Mouse (Mus musculus) liver, embryonic 12.5 days (tissue): ENCODE measurements around the gene Btg2. TPM values are rescaled to one million over a fixed set of nuclear protein-coding genes. Genes with fewer than 3 reads are reported as not detected.

Source experiments
- ATAC-seq: fragments of 200-750 bp; cut with Nextera tagmentation; 2 replicates; pipeline ENCODE4 v1.8.0; 2017; ENCODE audit warnings: moderate number of reproducible peaks, mild to moderate bottlenecking, moderate library complexity
- H3K27ac ChIP-seq: fragments of 300-500 bp; sonication (generic); 2 replicates; pipeline ENCODE4 v1.5.1; 2016; ENCODE audit warnings: mild to moderate bottlenecking
- H3K27me3 ChIP-seq: fragments of 300-500 bp; sonication (generic); replicated peaks from 2 replicates; pipeline ENCODE4 v1.6.1; 2016; ENCODE audit warnings: mild to moderate bottlenecking, moderate library complexity
- H3K36me3 ChIP-seq: fragments of 300-500 bp; sonication (generic); 2 replicates; pipeline ENCODE4 v1.6.1; 2016; ENCODE audit warnings: mild to moderate bottlenecking, moderate library complexity
- H3K4me1 ChIP-seq: fragments of 300-500 bp; sonication (generic); 2 replicates; pipeline ENCODE4 v1.6.1; 2016
- H3K4me2 ChIP-seq: fragments of 300-500 bp; sonication (generic); 2 replicates; pipeline ENCODE4 v1.6.1; 2016; ENCODE audit warnings: mild to moderate bottlenecking, moderate library complexity
- H3K4me3 ChIP-seq: fragments of 300-500 bp; sonication (generic); 2 replicates; pipeline ENCODE4 v1.5.1; 2016; ENCODE audit warnings: mild to moderate bottlenecking, moderate library complexity
- H3K9ac ChIP-seq: fragments of 300-500 bp; sonication (generic); 2 replicates; pipeline ENCODE4 v1.6.1; 2016; ENCODE audit warnings: mild to moderate bottlenecking, moderate library complexity
- H3K9me3 ChIP-seq: fragments of 300-500 bp; sonication (generic); replicated peaks from 2 replicates; pipeline ENCODE4 v1.6.1; 2016; ENCODE audit warnings: mild to moderate bottlenecking, moderate library complexity
- WGBS: fragments of 180-500 bp; shearing (Covaris S2); methylation state at CpG from one replicate; pipeline ENCODE4 v1.1.7; 2016; ENCODE audit not compliant: insufficient replicate concordance; 5-methylcytosine and 5-hydroxymethylcytosine counted together
- polyA plus RNA-seq: library from polyadenylated mRNA; unstranded; fragments of >200 nt; fragmentation: Nextera tagmentation; extraction: Ambion mirVana; gene quantifications from 2 replicates; pipeline ENCODE4 v1.2.1, GENCODE M21; 2016

Gene Btg2
- polyA plus RNA-seq, 1 experiment from 2014 or later: 78.2 TPM

- peak overlapping the region; percentile 1; the same call in 1 of the 2 replicates for H3K27ac ChIP-seq
- no peak overlapping the region for H3K9ac ChIP-seq
- WGBS: 3% methylated on average over 6 of the region's 6 CpGs
- peaks cover 56% of the 10 kb centered on the region for H3K4me1 ChIP-seq
- H3K9me3 ChIP-seq: no peaks in the 10 kb centered on the region
- no peak overlapping the region for H3K4me3 ChIP-seq
- no peaks in the 10 kb centered on the region for H3K36me3 ChIP-seq
- no peak overlapping the region for H3K4me2 ChIP-seq
- H3K27me3 ChIP-seq: peaks cover 23% of the 10 kb centered on the region
- ATAC-seq: peak; percentile 74
Measured at GRCm38 (mm10) chr1:134053207-134053606, 25.7 kb downstream of the Btg2 start.

DNA sequence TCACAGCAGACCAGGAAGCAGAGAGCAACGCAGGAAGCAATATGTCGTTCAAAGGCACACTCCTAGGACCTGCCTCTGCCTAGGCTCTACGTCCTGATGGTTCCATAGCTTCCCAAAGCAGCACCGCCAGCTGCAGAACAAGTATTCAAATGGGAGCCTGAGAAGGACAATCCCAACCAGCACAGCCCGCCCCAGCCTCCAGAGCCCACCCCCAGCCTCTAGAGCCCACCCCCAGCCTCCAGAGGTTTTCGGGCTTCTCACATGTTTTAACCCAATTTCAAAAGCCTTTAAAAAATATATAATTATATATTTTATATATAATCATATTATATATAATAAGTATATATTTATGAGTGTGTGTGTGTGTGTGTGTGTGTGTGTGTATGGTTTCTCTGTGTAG is 29.4 kb downstream of the Btg2 start:
- H3K4me3 ChIP-seq: no peak overlapping the region
- peaks cover 38% of the 10 kb centered on the region for H3K27me3 ChIP-seq
- H3K9me3 ChIP-seq: no peaks in the 10 kb centered on the region
- no peak for ATAC-seq
- H3K4me2 ChIP-seq: no peak overlapping the region
- no peak overlapping the region for H3K9ac ChIP-seq
- WGBS: 51% methylated on average over 6 of the region's 6 CpGs
- H3K36me3 ChIP-seq: no peaks in the 10 kb centered on the region
- H3K4me1 ChIP-seq: peaks cover 34% of the 10 kb centered on the region
- H3K27ac ChIP-seq: no peak overlapping the region

DNA sequence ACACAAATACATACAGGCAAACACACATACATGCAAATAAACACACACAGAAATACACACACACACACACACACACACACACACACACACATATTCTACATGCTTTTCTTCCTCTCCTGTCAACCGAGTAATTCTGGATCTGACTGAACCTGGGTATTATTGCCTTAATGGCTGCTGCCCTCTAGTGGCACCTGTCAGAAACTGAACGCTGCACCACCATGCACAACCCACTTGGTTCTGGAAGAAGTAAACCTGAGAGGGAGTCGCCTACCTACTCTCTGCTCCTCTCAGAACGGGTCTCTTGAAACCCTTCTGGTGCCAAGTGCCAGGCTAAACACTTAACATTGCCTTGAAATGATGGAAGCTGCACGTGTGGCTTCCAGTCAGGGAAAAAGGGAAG is 30.2 kb downstream of the Btg2 start:
- Histone ChIP-seq H3K27ac (no peak overlapping the region), H3K4me2 (no peak overlapping the region), H3K9me3 (no peaks in the 10 kb centered on the region), H3K4me3 (no peak overlapping the region), H3K4me1 (peaks cover 26% of the 10 kb centered on the region), H3K27me3 (peaks cover 39% of the 10 kb centered on the region), H3K9ac (no peak overlapping the region), H3K36me3 (no peaks in the 10 kb centered on the region)
- ATAC-seq: peak; percentile 28; the same call in 1 of the 2 replicates
- 1% methylated on average over 5 of the region's 5 CpGs for WGBS

DNA sequence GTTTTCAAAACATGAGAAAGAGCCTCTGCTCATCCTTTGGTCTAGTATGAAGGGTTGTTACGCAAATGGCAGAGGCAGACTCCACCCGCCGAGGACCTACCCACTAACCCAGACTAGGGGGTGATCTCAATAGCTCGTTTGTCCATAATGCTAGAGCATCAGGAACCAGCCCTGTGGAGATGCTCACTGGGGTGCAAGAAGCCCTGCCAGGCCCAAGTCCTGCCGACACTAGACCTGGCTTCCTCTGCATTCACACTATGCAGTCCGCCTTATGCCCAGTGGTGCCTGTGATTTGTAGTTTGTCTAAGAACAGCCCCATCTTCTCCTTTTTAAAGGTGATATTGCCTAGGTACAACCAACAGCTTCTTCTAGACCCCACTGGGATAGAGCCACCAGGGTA is 31.5 kb downstream of the Btg2 start:
- ATAC-seq: no peak
- Histone ChIP-seq H3K4me1 (peaks cover 15% of the 10 kb centered on the region), H3K36me3 (no peaks in the 10 kb centered on the region), H3K27ac (no peak overlapping the region), H3K9me3 (no peaks in the 10 kb centered on the region), H3K4me2 (no peak overlapping the region), H3K4me3 (no peak overlapping the region), H3K27me3 (peaks cover 46% of the 10 kb centered on the region), H3K9ac (no peak overlapping the region)
- 68% methylated on average over 6 of the region's 6 CpGs for WGBS

DNA sequence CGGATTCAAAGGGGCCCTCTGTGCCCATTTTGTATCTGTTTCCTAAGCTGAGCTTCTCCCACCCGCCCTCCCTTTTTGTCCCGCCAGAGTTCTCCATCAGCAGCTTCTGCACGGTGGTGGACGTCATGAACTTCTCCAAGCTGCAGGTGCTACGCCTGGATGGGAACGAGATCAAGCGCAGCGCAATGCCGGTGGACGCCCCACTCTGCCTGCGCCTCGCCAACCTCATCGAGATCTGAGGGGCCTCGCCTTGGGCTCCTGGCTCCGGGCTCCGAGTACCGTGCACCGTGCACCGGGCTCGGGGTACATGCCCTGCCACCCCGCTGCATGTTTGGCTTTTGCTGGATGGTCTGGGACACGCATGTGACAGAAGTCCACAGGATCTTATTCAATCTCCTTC is 32.5 kb downstream of the Btg2 start:
- H3K4me1 ChIP-seq: peaks cover 15% of the 10 kb centered on the region
- 0 out of 2 replicates have a peak, but pooled peaks have one; percentile 25 for ATAC-seq
- peak overlapping the region; percentile 52 for H3K4me2 ChIP-seq
- H3K9me3 ChIP-seq: no peaks in the 10 kb centered on the region
- peak overlapping the region; percentile 23; the same call in 1 of the 2 replicates for H3K9ac ChIP-seq
- no peak overlapping the region for H3K4me3 ChIP-seq
- no peaks in the 10 kb centered on the region for H3K36me3 ChIP-seq
- H3K27ac ChIP-seq: no peak overlapping the region
- WGBS: 25% methylated on average over 23 of the region's 23 CpGs
- peaks cover 51% of the 10 kb centered on the region for H3K27me3 ChIP-seq

GRCm38 (mm10) chr1:134045971-134046370 is 32.9 kb downstream of the Btg2 start:
- no peak for ATAC-seq
- WGBS: 12% methylated on average over 5 of the region's 9 CpGs

GRCm38 (mm10) chr1:134044805-134045204 is 34.1 kb downstream of the Btg2 start:
- WGBS: 72% methylated on average over 6 of the region's 6 CpGs
- no peak overlapping the region for H3K4me3 ChIP-seq
- no peaks in the 10 kb centered on the region for H3K9me3 ChIP-seq
- no peak for ATAC-seq
- no peak overlapping the region for H3K4me2 ChIP-seq
- peaks cover 15% of the 10 kb centered on the region for H3K4me1 ChIP-seq
- H3K9ac ChIP-seq: no peak overlapping the region
- no peaks in the 10 kb centered on the region for H3K36me3 ChIP-seq
- H3K27me3 ChIP-seq: peaks cover 37% of the 10 kb centered on the region
- H3K27ac ChIP-seq: no peak overlapping the region

More at GRCm38 (mm10) chr1:134045971-134046370, 32.9 kb downstream of the Btg2 start:
- Histone ChIP-seq H3K4me3 (no peak overlapping the region), H3K4me2 (peak overlapping the region; percentile 52), H3K4me1 (peaks cover 15% of the 10 kb centered on the region), H3K27me3 (peaks cover 47% of the 10 kb centered on the region), H3K9ac (peak overlapping the region; percentile 23; the same call in 1 of the 2 replicates), H3K36me3 (no peaks in the 10 kb centered on the region), H3K27ac (no peak overlapping the region), H3K9me3 (no peaks in the 10 kb centered on the region)

DNA sequence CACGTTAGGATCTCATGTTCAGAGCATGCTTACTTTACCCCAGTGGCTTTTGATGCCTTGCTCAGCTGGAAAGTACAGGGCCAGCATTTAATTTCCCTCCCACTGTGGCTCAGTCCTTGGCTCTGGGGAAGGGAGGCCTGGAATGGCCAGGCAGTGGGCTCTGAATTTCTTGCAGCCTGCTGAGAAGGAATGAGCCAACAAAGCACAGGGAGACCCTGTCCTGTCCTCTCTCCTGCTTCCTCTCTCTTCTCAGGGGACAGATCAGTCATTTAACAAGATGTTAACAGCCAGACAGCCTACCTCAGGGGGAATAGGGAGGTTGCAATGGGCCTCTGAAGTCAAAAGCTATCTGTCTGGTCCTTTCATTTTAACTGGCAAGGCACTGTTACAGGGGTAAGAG is 36.6 kb downstream of the Btg2 start:
- Histone ChIP-seq H3K27ac (no peak overlapping the region), H3K4me1 (peaks cover 15% of the 10 kb centered on the region), H3K36me3 (no peaks in the 10 kb centered on the region), H3K4me2 (no peak overlapping the region), H3K4me3 (no peak overlapping the region), H3K9me3 (no peaks in the 10 kb centered on the region), H3K27me3 (peaks cover 43% of the 10 kb centered on the region), H3K9ac (no peak overlapping the region)
- 25% methylated on average over 1 of the region's 1 CpGs for WGBS
- ATAC-seq: no peak

GRCm38 (mm10) chr1:134041900-134042299 is 37.0 kb downstream of the Btg2 start:
- Histone ChIP-seq H3K4me2 (no peak overlapping the region), H3K9me3 (no peaks in the 10 kb centered on the region), H3K27ac (no peak overlapping the region), H3K4me3 (no peak overlapping the region), H3K27me3 (peaks cover 39% of the 10 kb centered on the region), H3K36me3 (no peaks in the 10 kb centered on the region), H3K9ac (no peak overlapping the region), H3K4me1 (peaks cover 13% of the 10 kb centered on the region)
- 51% methylated on average over 2 of the region's 2 CpGs for WGBS
- no peak for ATAC-seq

DNA sequence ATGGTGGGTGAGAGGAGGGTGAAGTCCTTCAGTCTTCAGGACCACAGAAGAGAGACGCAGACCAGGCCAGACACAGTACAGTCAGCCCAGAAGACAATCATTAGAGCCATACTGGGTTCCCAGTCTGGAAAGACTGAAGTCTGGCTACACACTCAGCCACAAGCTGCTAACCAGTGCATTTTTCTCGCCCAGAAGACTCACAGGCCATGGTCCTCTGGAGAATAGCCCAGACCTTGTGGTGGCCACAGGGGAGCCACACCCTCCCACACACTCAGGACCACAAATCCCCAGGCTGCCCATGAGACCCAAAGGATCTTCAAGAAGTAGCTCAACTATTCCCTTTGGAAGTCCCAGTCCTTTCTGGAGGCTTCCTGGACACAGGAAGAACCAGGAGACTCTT is 39.6 kb downstream of the Btg2 start:
- Histone ChIP-seq H3K9ac (no peak overlapping the region), H3K4me2 (no peak overlapping the region), H3K36me3 (no peaks in the 10 kb centered on the region), H3K4me3 (no peak overlapping the region), H3K27me3 (peaks cover 33% of the 10 kb centered on the region), H3K27ac (no peak overlapping the region), H3K9me3 (no peaks in the 10 kb centered on the region), H3K4me1 (no peaks in the 10 kb centered on the region)
- 67% methylated on average over 2 of the region's 2 CpGs for whole genome bisulfite sequencing
- no peak for ATAC-seq

DNA sequence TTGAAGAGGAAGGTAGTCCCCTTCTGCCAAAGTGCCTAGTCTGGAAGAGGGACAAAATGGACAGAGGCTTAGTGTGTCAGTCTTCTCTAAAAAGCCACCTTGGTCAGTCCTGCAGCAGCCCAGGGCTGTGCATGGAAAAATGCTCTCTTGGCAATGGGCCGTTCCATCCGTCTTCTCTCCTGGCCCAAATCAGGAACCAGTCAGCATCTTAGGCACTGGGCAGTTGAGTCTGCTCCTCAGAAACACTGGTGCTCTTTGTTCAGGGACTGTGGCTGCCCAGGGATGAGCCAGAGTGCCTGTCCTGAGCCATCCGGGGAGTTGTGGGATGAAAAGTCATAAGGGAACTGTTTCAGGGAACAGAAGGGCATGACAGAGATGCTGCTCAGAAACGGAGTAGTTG is 40.6 kb downstream of the Btg2 start:
- 71% methylated on average over 4 of the region's 4 CpGs for WGBS
- no peak for ATAC-seq
- H3K4me1 ChIP-seq: no peaks in the 10 kb centered on the region
- no peak overlapping the region for H3K9ac ChIP-seq
- peaks cover 33% of the 10 kb centered on the region for H3K27me3 ChIP-seq
- no peaks in the 10 kb centered on the region for H3K36me3 ChIP-seq
- no peak overlapping the region for H3K27ac ChIP-seq
- H3K4me2 ChIP-seq: no peak overlapping the region
- no peaks in the 10 kb centered on the region for H3K9me3 ChIP-seq
- H3K4me3 ChIP-seq: no peak overlapping the region

GRCm38 (mm10) chr1:134037172-134037571 is 41.7 kb downstream of the Btg2 start, which contains the start of gene Fmod:
Fmod (plus strand) TSS chr1:134037254.
- no peaks in the 10 kb centered on the region for H3K9me3 ChIP-seq
- H3K4me2 ChIP-seq: no peak within 1 kb of the TSS
- H3K27me3 ChIP-seq: peaks cover 31% of the 10 kb centered on the region
- no peak within 1 kb of the TSS for H3K4me3 ChIP-seq
- no peak for ATAC-seq
- no peaks in the 10 kb centered on the region for H3K4me1 ChIP-seq
- no peak within 1 kb of the TSS for H3K27ac ChIP-seq
- no peaks in the 10 kb centered on the region for H3K36me3 ChIP-seq
- WGBS: 39% methylated on average over 9 of the region's 9 CpGs
- no peak within 1 kb of the TSS for H3K9ac ChIP-seq

DNA sequence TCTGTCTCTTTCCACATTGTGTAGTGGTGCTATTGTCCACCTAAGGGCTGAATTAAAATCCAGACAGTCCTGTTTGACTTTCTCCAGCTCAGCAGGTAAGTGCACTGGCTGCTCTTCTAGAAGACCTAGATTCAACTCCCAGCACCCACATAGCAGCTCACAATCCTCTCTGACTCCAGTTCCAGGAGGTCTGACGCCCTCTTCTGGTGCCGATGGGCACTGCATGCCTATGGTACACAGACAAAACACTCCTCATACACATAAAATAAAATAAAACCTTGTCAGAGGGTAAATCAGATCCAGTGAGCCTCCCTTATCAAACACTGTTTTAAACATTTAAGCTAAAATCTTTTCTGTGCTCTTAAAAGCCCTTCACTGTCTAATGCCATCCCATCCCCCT is 42.4 kb downstream of the Btg2 start:
- 49% methylated on average over 2 of the region's 2 CpGs for WGBS
- no peak overlapping the region for H3K9ac ChIP-seq
- no peaks in the 10 kb centered on the region for H3K9me3 ChIP-seq
- H3K4me3 ChIP-seq: no peak overlapping the region
- no peaks in the 10 kb centered on the region for H3K36me3 ChIP-seq
- H3K4me1 ChIP-seq: no peaks in the 10 kb centered on the region
- no peak for ATAC-seq
- no peak overlapping the region for H3K27ac ChIP-seq
- no peak overlapping the region for H3K4me2 ChIP-seq
- H3K27me3 ChIP-seq: peaks cover 25% of the 10 kb centered on the region
